Mouse (Mus musculus) midbrain, postnatal 0 days (tissue): Measurements from ENCODE around the gene Ick. TPM values are rescaled to one million over a fixed set of nuclear protein-coding genes. Genes with fewer than 3 reads are reported as not detected.
A peak's percentile ranks its signal among the peaks of the same experiment; 100 is the strongest.
"Not testable (repeated sequence)": the region's sequence is repeated elsewhere in the genome, so short reads cannot be mapped to it uniquely, and the experiment has no call there.

Experiments
- ATAC-seq: fragments of 200-750 bp; cut with Nextera tagmentation; 2 replicates; pipeline ENCODE4 v1.8.0; 2017; ENCODE audit warnings: moderate number of reproducible peaks, mild to moderate bottlenecking, moderate TSS enrichment, moderate library complexity; ENCODE audit not compliant: low FRiP score
- DNase-seq: peaks from one replicate; pipeline ENCODE4 v3.0.0-alpha.2; 2015; ENCODE audit warnings: low spot score
- H3K27ac ChIP-seq: fragments of 300-500 bp; sonication (generic); 2 replicates; pipeline ENCODE4 v1.5.1; 2014; ENCODE audit warnings: low read depth, mild to moderate bottlenecking, low read length, mixed read lengths
- H3K27me3 ChIP-seq: fragments of 300-500 bp; sonication (generic); 2 replicates; pipeline ENCODE4 v1.6.1; 2014; ENCODE audit warnings: low read length, control low read depth, mixed read lengths; ENCODE audit not compliant: insufficient read depth
- H3K36me3 ChIP-seq: fragments of 300-500 bp; sonication (generic); 2 replicates; pipeline ENCODE4 v1.6.1; 2014; ENCODE audit warnings: low read length, control low read depth, mixed read lengths; ENCODE audit not compliant: insufficient read depth
- H3K4me1 ChIP-seq: fragments of 300-500 bp; sonication (generic); 2 replicates; pipeline ENCODE4 v1.6.1; 2014; ENCODE audit warnings: mild to moderate bottlenecking, control low read depth, antibody characterized with exemption, low read length, mixed read lengths; ENCODE audit not compliant: insufficient read depth
- H3K4me2 ChIP-seq: fragments of 300-500 bp; sonication (generic); 2 replicates; pipeline ENCODE4 v1.6.1; 2014; ENCODE audit warnings: low read depth, mild to moderate bottlenecking, low read length, mixed read lengths; ENCODE audit not compliant: poor library complexity, severe bottlenecking
- H3K4me3 ChIP-seq: fragments of 300-500 bp; sonication (generic); 2 replicates; pipeline ENCODE4 v1.5.1; 2014; ENCODE audit warnings: low read depth, mild to moderate bottlenecking, low read length, moderate library complexity
- H3K9ac ChIP-seq: fragments of 300-500 bp; sonication (generic); replicated peaks from 2 replicates; pipeline ENCODE4 v1.6.1; 2014; ENCODE audit warnings: mild to moderate bottlenecking, low read length, moderate library complexity, mixed read lengths; ENCODE audit not compliant: poor library complexity, severe bottlenecking
- H3K9me3 ChIP-seq: fragments of 300-500 bp; sonication (generic); 2 replicates; pipeline ENCODE4 v1.6.1; 2016; ENCODE audit warnings: low read length, control low read depth
- CTCF ChIP-seq: IDR thresholded peaks from 2 replicates; pipeline ENCODE4 v1.5.1; 2016; ENCODE audit warnings: antibody characterized with exemption, mild to moderate bottlenecking
- WGBS: fragments of 180-500 bp; shearing (Covaris S2); extraction: QIAGEN DNeasy Blood & Tissue Kit; methylation state at CpG from one replicate; pipeline ENCODE4 v1.1.7; 2014; 5-methylcytosine and 5-hydroxymethylcytosine counted together
- polyA plus RNA-seq: library from polyadenylated mRNA; unstranded; fragments of >200 nt; fragmentation: Nextera tagmentation; extraction: Ambion mirVana; gene quantifications from 2 replicates; pipeline ENCODE4 v1.2.1, GENCODE M21; 2015
- total RNA-seq: library from RNA; depleted of rRNA; stranded (reverse); fragments of >200 nt; gene quantifications from 2 replicates; pipeline ENCODE4 v1.2.3, GENCODE M21; 2014

Gene Ick
- total and polyA plus RNA-seq, 2 experiments from 2014 or later: 34.6 to 56.0 TPM

- 62% methylated on average over 4 of the region's 4 CpGs for WGBS
- Histone ChIP-seq H3K4me3 (no peak overlapping the region), H3K27me3 (no peaks in the 10 kb centered on the region), H3K9ac (no peak overlapping the region), H3K36me3 (peaks cover 30% of the 10 kb centered on the region), H3K4me2 (no peak overlapping the region), H3K27ac (0 out of 2 replicates have a peak overlapping the region, but pooled peaks have one; percentile 8), H3K4me1 (no peaks in the 10 kb centered on the region), H3K9me3 (no peaks in the 10 kb centered on the region; the same call in 1 of the 2 replicates)
- peak; percentile 25 for DNase-seq
- peak; percentile 65; the same call in 1 of the 2 replicates for ATAC-seq
- TF ChIP-seq CTCF: no peak
Observed at GRCm38 (mm10) chr9:78146099-78146498, 37.1 kb downstream of the Ick start.

DNA sequence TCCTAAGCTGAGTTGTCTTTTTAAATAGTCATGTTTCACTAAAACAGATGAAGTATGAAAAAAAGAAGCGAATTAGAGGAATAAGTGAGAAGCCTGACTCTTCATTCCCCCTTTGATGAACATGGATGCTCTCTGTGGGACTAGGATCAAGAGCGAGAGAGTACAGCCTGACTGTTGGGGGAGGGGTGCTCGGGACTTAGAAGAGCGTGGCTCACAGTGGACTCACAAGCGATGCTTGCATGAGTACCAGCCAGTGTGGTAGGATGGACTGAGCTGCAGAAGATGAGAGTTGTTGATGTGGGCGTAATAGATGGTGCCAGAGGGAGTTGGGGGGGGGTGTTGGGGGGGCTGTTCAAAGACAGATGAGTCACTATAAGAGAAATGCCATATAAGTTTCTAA, 37.6 kb downstream of the Ick start:
- Histone ChIP-seq H3K4me1 (no peaks in the 10 kb centered on the region), H3K9ac (no peak overlapping the region), H3K4me2 (no peak overlapping the region), H3K27me3 (no peaks in the 10 kb centered on the region), H3K36me3 (peaks cover 34% of the 10 kb centered on the region), H3K27ac (no peak overlapping the region), H3K4me3 (no peak overlapping the region), H3K9me3 (no peaks in the 10 kb centered on the region; the same call in 1 of the 2 replicates)
- ATAC-seq: peak; percentile 60; the same call in 1 of the 2 replicates
- 59% methylated on average over 6 of the region's 6 CpGs for WGBS
- no peak for DNase-seq
- TF ChIP-seq CTCF: no peak

DNA sequence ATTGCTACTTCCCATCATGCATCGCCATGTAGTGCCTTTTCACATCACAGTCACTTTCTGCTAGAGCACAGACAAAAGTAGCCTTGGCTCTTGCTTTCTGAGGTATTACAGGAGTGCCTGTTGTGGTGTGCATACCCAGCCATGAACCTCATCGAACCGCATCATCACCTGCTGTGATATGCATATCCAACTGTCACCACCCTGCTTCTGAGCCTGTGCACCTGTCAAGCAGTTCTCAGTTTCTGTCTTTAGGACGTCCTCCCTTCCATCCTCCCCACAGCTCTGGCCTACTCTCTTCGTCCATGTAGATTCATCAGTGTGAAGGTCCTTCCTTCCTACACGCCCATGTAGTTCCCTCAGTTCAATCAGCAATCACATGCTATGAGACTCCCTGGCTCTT, 39.2 kb downstream of the Ick start:
- Histone ChIP-seq H3K27ac (no peak overlapping the region), H3K4me2 (no peak overlapping the region), H3K4me3 (no peak overlapping the region), H3K9me3 (no peaks in the 10 kb centered on the region), H3K9ac (no peak overlapping the region), H3K36me3 (peaks cover 28% of the 10 kb centered on the region), H3K4me1 (no peaks in the 10 kb centered on the region), H3K27me3 (no peaks in the 10 kb centered on the region)
- DNase-seq (no peak), ATAC-seq (no peak)
- 93% methylated on average over 6 of the region's 6 CpGs for WGBS
- TF ChIP-seq CTCF: no peak

DNA sequence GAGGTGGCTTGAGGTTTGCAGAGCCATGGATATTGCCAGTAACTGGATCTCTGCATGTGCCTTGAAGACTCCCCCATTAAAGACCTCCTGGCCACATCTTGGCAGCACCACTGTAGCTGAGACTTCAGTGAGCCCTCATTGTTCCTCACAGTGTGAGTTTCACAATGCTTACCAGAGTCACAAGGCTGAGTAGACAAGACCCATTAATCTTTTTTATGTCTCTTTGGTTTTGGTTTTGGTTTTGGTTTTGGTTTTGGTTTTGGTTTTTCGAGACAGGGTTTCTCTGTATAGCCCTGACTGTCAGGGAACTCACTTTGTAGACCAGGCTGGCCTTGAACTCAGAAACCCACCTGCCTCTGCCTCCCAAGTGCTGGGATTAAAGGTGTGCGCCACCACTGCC, 40.8 kb downstream of the Ick start:
- ATAC-seq, H3K4me2 ChIP-seq, DNase-seq, H3K4me3 ChIP-seq, H3K9ac ChIP-seq, H3K4me1 ChIP-seq, H3K9me3 ChIP-seq, H3K27ac ChIP-seq, H3K27me3 ChIP-seq: not testable (repeated sequence)
- 92% methylated on average over 2 of the region's 2 CpGs for WGBS
- H3K36me3 ChIP-seq: peaks cover 29% of the 10 kb centered on the region

DNA sequence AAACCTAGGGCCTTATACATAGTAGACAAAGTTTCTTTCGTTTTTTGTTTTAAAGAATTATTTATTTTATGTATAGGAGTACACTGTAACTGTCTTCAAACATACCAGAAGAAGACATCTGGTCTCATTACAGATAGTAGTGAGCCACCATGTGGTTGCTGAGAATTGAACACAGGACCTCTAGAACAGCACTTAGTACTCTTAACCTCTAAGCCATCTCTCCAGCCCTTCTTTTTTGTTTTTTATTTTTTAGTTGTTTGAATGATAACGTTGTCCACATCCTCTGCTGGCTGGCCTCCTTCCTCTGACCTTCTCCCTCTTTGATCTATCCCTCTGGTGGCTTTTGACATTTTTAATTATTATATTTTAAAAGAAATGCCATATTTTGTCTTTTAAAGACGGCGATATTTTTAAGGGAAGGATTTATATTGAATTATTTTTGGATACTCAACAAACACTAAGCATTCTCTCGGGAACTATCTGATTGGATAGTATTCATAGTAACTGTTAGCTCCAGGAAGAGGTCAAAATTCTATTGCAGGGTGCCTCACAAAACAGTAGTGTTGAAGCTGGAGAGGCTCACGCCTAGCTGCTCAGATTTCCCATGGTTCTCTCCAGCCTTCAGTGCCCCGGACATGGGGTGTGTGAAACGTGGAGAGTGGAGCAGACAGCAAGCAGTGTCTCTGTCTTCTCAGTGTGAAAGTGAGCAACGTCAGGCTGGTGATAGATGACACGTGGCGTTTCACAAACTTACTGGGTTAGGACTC, 45.4 kb downstream of the Ick start:
- H3K4me1 ChIP-seq: no peaks in the 10 kb centered on the region
- H3K9ac ChIP-seq: no peak overlapping the region

DNA sequence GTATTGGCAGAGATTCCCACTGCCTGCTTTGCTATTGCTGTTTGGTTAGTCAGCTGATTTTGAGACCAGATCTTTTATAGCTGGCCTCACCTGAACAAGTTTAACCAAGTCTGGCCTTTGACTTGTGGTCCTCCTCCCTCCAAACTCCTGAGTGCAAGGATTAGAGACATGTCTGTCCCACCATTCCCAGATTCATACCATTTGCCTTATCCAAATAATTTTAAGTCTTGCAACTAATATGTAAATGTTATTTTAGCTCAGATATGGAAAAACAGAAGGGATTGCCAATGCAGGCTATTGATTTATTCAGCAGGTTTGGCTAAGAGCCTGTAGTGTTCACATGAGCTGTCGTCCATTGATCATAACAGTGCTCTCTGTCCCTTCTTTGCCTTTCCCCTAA, 48.2 kb downstream of the Ick start:
- no peaks in the 10 kb centered on the region for H3K27me3 ChIP-seq
- no peak overlapping the region for H3K27ac ChIP-seq
- DNase-seq: no peak
- WGBS: 88% methylated on average over 1 of the region's 1 CpGs
- no peaks in the 10 kb centered on the region for H3K4me1 ChIP-seq
- H3K9ac ChIP-seq: no peak overlapping the region
- ATAC-seq: no peak
- no peak for TF ChIP-seq CTCF
- H3K9me3 ChIP-seq: no peaks in the 10 kb centered on the region
- H3K4me3 ChIP-seq: no peak overlapping the region
- H3K36me3 ChIP-seq: peaks cover 65% of the 10 kb centered on the region
- no peak overlapping the region for H3K4me2 ChIP-seq

More for the DNA sequence above, 45.4 kb downstream of the Ick start:
- DNase-seq: no peak
- H3K36me3 ChIP-seq: peaks cover 49% of the 10 kb centered on the region
- H3K4me3 ChIP-seq: no peak overlapping the region
- H3K9me3 ChIP-seq: no peaks in the 10 kb centered on the region
- no peak for ATAC-seq
- TF ChIP-seq CTCF: 0 out of 2 replicates have a peak, but pooled peaks have one; percentile 13
- no peak overlapping the region for H3K27ac ChIP-seq
- H3K27me3 ChIP-seq: no peaks in the 10 kb centered on the region
- 86% methylated on average over 11 of the region's 11 CpGs for WGBS
- no peak overlapping the region for H3K4me2 ChIP-seq
